Mouse (Mus musculus): ENCODE results near the gene Olfr985.

Gene Olfr985

DNA sequence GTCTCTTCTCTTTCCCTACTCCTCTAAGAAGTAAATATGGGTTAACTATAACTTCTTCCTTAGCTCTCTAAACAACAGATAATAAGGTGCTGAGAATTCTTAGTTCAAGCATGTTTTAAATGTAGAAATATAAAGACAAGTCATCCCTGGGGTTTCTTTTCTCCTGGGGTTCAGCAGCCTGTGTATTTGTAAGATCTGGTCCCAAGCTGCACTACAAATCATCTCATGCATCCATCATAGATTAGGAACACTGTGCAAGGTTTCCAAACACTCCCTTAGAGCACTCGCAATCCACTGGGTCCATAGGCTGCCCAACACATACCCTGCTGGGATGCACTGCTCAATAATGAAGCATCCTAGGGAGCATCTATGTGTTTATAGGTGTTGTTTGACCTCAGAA lies at the start of gene Olfr985:
Gene Olfr985 (minus strand): TSS at position 101 of the 400 bp plus-strand sequence.
- no peak for DNase-seq (ENCODE audit: extremely low read depth, low read depth, low spot score)

DNA sequence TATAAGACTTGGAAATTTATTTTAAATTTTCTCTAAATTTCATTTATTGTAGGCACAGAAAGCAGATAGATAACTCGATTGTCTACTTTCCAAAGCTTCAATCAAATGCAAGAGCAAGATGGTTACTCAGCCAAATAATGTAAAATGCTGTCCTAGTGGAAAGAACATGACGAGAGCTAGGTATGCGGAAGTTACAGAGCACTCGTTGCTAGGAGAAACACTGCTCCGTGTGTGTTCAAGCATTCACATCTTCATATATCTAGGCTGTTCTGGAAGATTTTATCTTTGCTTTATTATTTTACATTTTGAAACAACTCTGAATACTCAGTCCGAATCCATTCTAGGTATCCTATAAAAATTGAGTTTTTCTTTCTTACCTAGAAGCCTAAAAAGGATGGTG lies 47.0 kb upstream of the Olfr985 start:
- no peak for DNase-seq (ENCODE audit: extremely low read depth, low read depth, low spot score)

DNA sequence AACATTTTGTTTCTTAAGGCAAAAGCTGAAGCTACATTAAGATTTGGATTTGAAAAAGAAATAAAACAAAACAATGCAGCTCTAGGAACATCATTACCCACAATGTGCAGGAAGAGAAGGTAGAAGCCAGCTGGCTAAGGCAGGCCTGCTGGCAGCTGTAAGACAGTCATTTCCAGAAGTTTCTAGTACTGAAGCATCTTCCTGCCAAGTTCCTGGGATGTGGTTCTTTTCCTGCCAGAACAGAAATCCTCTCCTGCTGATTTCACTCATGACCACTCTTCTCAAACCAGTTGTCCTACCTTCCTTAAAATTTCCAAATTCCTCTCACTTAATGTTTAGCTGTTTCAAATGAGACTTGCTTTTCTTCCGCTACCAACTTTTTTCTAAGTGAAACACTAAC lies 36.5 kb upstream of the Olfr985 start:
- no peak for DNase-seq (ENCODE audit: extremely low read depth, low read depth, low spot score)

DNA sequence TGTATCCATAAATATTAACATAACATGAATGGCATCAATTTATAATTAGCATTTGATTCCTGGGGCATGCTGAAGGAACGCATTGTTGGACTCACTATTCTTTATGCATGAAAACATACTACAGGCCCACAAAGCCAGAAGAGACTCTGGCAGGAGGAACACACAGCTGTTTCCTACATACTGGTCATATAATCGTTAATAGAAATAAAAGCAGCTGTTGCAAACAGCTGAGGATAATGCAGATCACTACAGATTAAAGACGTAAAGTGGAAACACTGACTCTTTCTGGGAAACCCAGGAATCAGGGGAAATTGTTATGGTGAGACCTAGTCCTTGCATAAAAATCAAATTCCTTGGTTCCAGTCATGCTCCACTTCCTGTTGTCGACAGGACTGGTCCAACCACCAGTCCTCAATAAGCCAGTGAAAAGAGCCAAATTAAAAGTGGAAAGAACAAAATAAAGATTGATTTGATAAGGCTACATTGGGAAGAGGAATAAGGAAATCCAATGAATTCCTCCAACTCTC lies 25.2 kb upstream of the Olfr985 start:
- no peak for DNase-seq (ENCODE audit: extremely low read depth, low read depth, low spot score)

DNA sequence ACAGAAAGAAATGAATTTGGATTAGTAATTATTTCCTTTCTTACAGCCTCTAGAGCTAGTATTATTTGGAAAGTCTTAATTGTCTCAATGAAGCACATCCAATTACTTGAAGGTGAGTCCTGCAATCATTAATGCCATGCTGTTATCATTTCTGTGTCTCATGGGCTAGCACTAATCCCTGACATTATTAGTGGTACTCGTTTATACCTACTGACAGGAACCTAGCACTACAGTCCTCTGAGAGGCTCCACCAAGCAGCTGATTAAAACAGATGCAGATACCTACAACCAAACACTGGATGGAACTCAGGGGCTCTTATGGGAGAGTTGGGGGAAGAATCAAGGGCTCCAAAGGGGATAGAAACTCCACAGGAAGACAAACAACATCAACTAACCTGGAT lies 11.6 kb upstream of the Olfr985 start:
- DNase-seq (ENCODE audit: extremely low read depth, low read depth, low spot score), result no peak

DNA sequence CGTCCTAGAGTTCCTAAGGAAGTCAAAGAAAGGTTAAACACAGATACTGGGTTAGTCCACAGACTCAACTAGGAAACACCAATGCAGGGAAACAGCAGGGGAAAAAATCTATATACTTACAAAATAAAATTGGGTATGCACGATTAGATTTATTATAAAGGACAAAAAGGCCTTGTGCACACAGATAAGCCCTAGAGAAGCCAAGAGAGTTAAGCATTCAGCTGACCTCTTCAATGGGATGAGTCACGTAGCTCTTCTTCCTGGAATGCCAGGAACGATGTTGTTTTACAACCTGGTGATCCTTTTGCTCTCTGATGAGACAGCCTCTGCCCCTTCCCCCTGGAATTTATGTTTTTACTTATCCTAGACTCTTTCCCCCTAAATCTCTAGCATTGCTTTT lies 9.5 kb upstream of the Olfr985 start:
- DNase-seq (ENCODE audit: extremely low read depth, low read depth, low spot score), result no peak

DNA sequence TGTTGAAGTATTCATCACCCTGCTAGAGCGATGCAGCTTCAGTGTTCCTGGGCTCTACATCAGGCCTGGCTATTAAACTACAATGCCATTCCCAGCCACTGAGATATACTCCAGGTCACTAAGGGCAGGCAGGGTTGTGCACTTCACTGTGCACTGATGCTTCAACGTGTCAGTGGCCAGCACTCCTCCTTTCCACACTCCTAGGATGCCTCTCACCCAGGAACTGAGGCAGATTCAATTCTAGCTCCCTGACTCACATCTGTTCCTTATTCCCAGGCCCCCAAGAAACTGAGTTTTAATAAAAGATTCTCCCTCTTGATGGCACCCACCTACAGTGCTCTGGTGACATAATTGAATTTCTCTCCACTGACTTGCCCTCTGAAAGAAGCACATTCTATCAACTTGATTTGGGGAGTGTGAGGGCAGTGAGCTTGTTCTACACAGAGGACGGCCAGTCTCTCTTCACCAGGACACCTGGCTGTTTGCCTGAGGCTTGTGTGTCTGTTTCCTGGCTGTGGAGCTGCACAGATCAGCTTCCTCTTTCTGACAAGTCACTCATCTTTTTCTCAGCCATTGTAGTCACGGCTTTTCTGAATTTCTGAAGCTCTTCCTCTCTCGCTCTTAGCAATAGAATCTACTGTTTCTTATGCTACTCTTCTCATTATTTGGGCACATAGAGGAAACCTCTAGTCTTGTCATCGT lies 7.2 kb upstream of the Olfr985 start:
- no peak for DNase-seq (ENCODE audit: extremely low read depth, low read depth, low spot score)

DNA sequence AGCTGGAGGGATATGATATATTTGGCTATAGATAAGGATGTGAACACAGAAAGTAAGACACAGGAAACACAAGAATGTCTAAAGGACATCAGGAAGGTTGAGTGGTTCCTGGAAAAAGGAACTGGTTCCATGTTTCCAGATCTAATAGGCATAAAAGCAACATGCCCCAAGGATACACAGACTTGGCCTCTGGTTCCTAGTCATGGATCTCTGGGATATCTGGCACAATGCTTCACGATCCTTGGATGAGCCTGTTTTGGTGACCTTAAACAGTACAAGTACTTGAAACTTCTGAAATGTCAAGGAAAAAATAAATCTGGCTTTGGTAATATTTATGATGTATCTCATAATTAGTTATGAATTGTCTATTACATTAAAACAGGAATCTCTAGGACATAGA lies 572 bp upstream of the Olfr985 start:
- DNase-seq (ENCODE audit: extremely low read depth, low read depth, low spot score), result no peak

DNA sequence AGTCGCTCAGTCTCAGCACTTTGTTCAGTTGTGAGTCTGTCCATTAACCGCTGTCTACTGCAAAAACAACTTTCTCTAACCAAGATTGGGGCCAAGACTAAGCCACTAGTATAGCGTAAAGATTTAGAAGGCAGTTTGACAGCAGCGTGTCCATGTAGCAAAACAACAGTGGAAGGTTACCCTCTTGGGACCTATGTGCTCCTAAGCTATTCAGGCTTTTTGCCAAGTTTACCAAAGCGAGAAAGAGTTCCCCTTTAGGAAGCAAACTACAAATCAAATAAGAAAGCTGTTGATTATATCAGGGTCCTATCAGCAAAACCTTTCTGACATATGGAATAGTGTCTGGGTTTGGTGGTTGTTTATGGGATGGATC lies 12.7 kb downstream of the Olfr985 start:
- DNase-seq (ENCODE audit: extremely low read depth, low read depth, low spot score), result no peak

DNA sequence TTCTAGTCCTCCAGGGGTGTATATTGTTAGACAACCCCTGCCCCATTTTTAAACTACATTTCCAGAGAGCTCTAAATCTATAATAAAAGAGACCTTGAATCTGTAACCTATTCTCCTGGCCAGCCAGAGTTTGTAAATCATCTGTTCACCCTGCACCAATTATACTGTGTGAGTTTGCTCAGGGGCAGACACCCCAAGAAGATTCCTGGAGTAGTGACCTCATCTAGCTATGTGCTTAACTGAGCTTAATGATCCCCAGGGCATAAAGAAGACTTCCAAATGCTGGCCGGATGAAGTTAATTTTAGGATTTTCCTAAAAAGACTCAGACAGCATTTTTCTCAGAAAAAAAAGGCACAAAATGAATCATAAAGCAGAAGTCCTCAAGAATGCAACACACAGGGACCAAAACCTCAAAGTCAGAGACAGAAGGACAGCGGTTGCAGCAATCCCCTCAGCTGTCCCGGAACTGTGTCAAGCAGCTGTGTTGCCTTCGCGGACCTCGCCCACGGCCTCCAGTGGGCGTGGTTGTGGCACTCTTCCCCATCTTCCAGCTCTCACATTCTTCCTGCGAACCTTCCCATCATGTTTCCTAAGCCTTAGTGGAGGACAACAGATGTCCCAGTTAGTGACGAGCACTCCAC lies 13.2 kb downstream of the Olfr985 start:
- no peak for DNase-seq (ENCODE audit: extremely low read depth, low read depth, low spot score)

DNA sequence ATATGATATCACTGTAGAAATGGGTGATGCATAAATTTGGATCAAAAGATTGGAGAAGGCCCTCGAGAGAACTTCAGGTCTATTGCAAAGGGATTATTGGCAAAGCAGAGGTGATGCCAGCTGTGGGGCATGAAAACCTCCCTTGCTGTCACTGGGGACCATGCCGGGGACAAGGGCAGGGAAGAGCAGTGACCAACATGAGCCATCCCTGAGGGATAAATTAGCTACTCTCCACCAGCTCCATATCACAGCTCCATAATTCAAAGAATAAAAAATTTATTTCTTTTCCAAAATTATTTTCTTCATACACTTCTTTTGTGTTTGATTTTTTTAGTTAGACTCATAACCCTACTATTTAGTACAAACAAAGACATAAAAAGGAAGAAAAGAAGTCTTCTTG lies 15.9 kb downstream of the Olfr985 start, which contains the start of gene Olfr984:
Gene Olfr984 (minus strand): TSS at position 101 of the 400 bp plus-strand sequence.
- DNase-seq (ENCODE audit: extremely low read depth, low read depth, low spot score), result no peak

DNA sequence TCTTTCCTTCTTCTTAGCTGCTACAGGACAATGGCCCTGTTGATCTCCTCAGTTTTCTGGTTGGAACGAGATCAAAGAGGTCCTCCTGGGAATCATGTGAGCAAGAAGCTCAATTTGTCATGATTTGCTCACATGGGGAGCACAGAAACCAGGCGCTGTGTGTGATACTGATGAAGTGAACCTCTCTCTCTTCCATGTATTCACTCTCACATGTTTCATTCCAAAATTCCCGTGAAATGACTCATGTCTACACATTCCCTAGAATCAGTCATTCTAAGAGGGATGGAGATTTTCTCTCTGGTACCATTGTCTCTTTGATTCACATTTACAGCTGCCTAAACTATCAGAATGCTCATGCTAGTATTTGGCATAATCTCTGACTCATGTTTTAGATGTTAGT lies 35.2 kb downstream of the Olfr985 start:
- no peak for DNase-seq (ENCODE audit: extremely low read depth, low read depth, low spot score)

DNA sequence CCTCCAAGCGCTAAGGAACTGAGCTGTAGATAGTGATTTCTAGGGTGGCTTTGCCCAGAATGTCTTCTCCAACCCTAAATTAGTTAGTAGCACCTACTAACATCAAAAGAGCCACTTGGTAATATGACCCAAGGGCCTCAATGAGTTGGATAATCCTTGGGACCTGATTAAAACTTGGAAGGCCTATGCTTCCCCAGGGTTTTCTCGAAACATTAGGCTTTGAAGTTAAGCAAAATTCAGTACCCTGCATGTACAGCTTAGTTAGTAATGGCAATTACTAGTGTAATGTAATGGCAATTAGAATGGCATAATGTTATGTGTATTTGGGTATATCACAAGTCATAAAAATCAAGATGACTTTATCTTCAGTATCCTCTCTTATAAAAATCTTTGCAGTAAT lies 36.5 kb downstream of the Olfr985 start, which contains the start of gene Olfr983:
Gene Olfr983 (minus strand): TSS at position 101 of the 400 bp plus-strand sequence.
- no peak for DNase-seq (ENCODE audit: extremely low read depth, low read depth, low spot score)

Data from fat pad, adult 2 months (tissue).